Mouse (Mus musculus): ENCODE results near the gene Slc35f2. TPM values are rescaled to one million over a fixed set of nuclear protein-coding genes. Genes with fewer than 3 reads are reported as not detected.

Slc35f2 gene
- 18.1 and 21.2 TPM in 2 replicates for polyA plus RNA-seq (2014; fragmentation: Nextera tagmentation; extraction: Ambion mirVana)

- Histone ChIP-seq H3K9me3 (ENCODE audit: control insufficient read depth, low read length) (0 out of 2 replicates have a peak, but pooled peaks cover 4% of the 10 kb centered on the region), H3K4me1 (replicated peaks; ENCODE audit: control insufficient read depth, insufficient read depth, low read length) (no peaks in the 10 kb centered on the region; the same call in 1 of the 2 replicates), H3K36me3 (replicated peaks; ENCODE audit: control insufficient read depth, insufficient read depth) (no peaks in the 10 kb centered on the region), H3K4me3 (replicated peaks; ENCODE audit: low read length) (peak within 1 kb of the TSS; percentile 60), H3K27ac (no peak within 1 kb of the TSS; the same call in 1 of the 2 replicates), H3K9ac (peak within 1 kb of the TSS; percentile 59), H3K27me3 (ENCODE audit: control insufficient read depth, insufficient read depth, low read length) (peaks cover 27% of the 10 kb centered on the region), H3K4me2 (replicated peaks) (peak within 1 kb of the TSS; percentile 97)
- ATAC-seq (ENCODE audit: low FRiP score) = peak; percentile 82
- under 1% methylated on average over 50 of the region's 50 CpGs for WGBS
- peak; percentile 55 for DNase-seq (ENCODE audit: low spot score)
These were observed at the start of gene Slc35f2 for GRCm38 (mm10) chr9:53771344-53772021. TSS of gene Slc35f2 (plus strand) at chr9:53771538.

DNA sequence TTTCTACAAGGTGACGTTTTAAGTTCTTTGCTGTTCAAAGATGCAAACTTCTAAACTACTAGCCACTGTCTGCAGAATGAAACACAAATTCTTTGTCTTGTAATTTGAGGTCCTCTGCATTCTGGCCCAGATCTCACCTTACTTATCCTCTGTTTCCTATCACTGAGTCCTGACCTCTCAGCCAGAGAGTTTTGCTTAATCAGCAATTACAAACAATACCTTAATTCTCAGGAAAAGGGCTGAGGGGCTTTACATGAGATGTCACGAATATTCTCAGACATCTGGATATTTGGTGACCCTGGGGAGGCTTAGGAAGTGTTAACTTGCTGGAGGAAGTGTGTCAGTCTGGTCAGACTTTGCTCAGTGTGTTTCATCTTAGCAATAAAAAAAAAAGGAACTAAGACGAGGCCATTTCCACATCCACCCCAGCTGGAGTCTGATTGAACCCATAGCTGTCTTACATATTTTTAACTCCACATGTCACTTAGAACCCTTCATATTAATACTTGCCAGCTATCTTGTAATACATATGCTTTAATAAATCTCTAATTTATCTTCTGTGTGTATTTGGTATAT is 30.4 kb upstream of the Slc35f2 start:
- Histone ChIP-seq H3K9me3 (ENCODE audit: control insufficient read depth, low read length) (no peaks in the 10 kb centered on the region), H3K4me2 (replicated peaks) (no peak overlapping the region), H3K36me3 (replicated peaks; ENCODE audit: control insufficient read depth, insufficient read depth) (no peaks in the 10 kb centered on the region), H3K27me3 (ENCODE audit: control insufficient read depth, insufficient read depth, low read length) (no peaks in the 10 kb centered on the region), H3K9ac (no peak overlapping the region), H3K27ac (no peak overlapping the region), H3K4me1 (replicated peaks; ENCODE audit: control insufficient read depth, insufficient read depth, low read length) (no peaks in the 10 kb centered on the region), H3K4me3 (replicated peaks; ENCODE audit: low read length) (no peak overlapping the region)
- ATAC-seq (ENCODE audit: low FRiP score) = no peak
- DNase-seq (ENCODE audit: low spot score) = no peak
- WGBS = 66% methylated on average over 3 of the region's 3 CpGs

GRCm38 (mm10) chr9:53750411-53750810 is 20.9 kb upstream of the Slc35f2 start:
- no peaks in the 10 kb centered on the region for H3K9me3 ChIP-seq (ENCODE audit: control insufficient read depth, low read length)
- ATAC-seq (ENCODE audit: low FRiP score) (no peak), DNase-seq (ENCODE audit: low spot score) (no peak)
- no peak overlapping the region for H3K27ac ChIP-seq
- no peaks in the 10 kb centered on the region for H3K27me3 ChIP-seq (ENCODE audit: control insufficient read depth, insufficient read depth, low read length)
- no peak overlapping the region for H3K9ac ChIP-seq
- H3K4me2 ChIP-seq (replicated peaks) = no peak overlapping the region
- H3K36me3 ChIP-seq (replicated peaks; ENCODE audit: control insufficient read depth, insufficient read depth) = no peaks in the 10 kb centered on the region
- no peaks in the 10 kb centered on the region for H3K4me1 ChIP-seq (replicated peaks; ENCODE audit: control insufficient read depth, insufficient read depth, low read length)
- WGBS = 90% methylated on average over 13 of the region's 13 CpGs
- no peak overlapping the region for H3K4me3 ChIP-seq (replicated peaks; ENCODE audit: low read length)

DNA sequence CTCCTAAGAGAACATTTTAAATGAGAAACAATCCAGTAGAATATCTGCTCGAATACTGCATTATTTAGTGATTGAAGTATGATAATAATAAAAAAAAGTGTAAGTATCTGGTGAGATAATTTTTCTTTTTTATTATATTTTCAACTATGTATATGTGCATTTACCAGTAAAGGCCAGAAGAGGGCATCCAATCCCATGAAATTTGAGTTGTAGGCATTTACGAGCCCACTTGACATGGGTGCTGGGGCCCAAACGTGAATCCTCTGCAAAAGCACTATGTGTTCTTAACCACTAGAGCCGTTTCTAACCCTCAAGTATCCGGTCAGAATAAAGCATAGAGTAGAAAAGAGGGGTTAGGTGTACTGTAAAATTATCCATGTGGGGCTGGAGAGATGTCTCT is 20.4 kb upstream of the Slc35f2 start:
- no peaks in the 10 kb centered on the region for H3K4me1 ChIP-seq (replicated peaks; ENCODE audit: control insufficient read depth, insufficient read depth, low read length)
- H3K9ac ChIP-seq = no peak overlapping the region
- H3K4me3 ChIP-seq (replicated peaks; ENCODE audit: low read length) = no peak overlapping the region
- ATAC-seq (ENCODE audit: low FRiP score) (no peak), DNase-seq (ENCODE audit: low spot score) (no peak)
- no peaks in the 10 kb centered on the region for H3K27me3 ChIP-seq (ENCODE audit: control insufficient read depth, insufficient read depth, low read length)
- no peak overlapping the region for H3K4me2 ChIP-seq (replicated peaks)
- 54% methylated on average over 5 of the region's 5 CpGs for WGBS
- H3K36me3 ChIP-seq (replicated peaks; ENCODE audit: control insufficient read depth, insufficient read depth) = no peaks in the 10 kb centered on the region
- no peak overlapping the region for H3K27ac ChIP-seq
- no peaks in the 10 kb centered on the region for H3K9me3 ChIP-seq (ENCODE audit: control insufficient read depth, low read length)

- no peaks in the 10 kb centered on the region for H3K4me1 ChIP-seq (replicated peaks; ENCODE audit: control insufficient read depth, insufficient read depth, low read length)
- H3K9me3 ChIP-seq (ENCODE audit: control insufficient read depth, low read length) = no peaks in the 10 kb centered on the region
- no peak overlapping the region for H3K9ac ChIP-seq
- no peak overlapping the region for H3K4me3 ChIP-seq (replicated peaks; ENCODE audit: low read length)
- H3K27ac ChIP-seq = no peak overlapping the region
- 0 out of 2 replicates have a peak, but pooled peaks cover 5% of the 10 kb centered on the region for H3K27me3 ChIP-seq (ENCODE audit: control insufficient read depth, insufficient read depth, low read length)
- ATAC-seq (ENCODE audit: low FRiP score) = no peak
- no peak overlapping the region for H3K4me2 ChIP-seq (replicated peaks)
- no peak for DNase-seq (ENCODE audit: low spot score)
- H3K36me3 ChIP-seq (replicated peaks; ENCODE audit: control insufficient read depth, insufficient read depth) = no peaks in the 10 kb centered on the region
These were observed 16.5 kb upstream of the Slc35f2 start for GRCm38 (mm10) chr9:53754801-53755200.

GRCm38 (mm10) chr9:53758142-53758541 is 13.2 kb upstream of the Slc35f2 start:
- no peaks in the 10 kb centered on the region for H3K4me1 ChIP-seq (replicated peaks; ENCODE audit: control insufficient read depth, insufficient read depth, low read length)
- H3K4me2 ChIP-seq (replicated peaks) = no peak overlapping the region
- H3K27me3 ChIP-seq (ENCODE audit: control insufficient read depth, insufficient read depth, low read length) = 0 out of 2 replicates have a peak, but pooled peaks cover 5% of the 10 kb centered on the region
- no peaks in the 10 kb centered on the region for H3K36me3 ChIP-seq (replicated peaks; ENCODE audit: control insufficient read depth, insufficient read depth)
- no peaks in the 10 kb centered on the region for H3K9me3 ChIP-seq (ENCODE audit: control insufficient read depth, low read length)
- WGBS = 96% methylated on average over 2 of the region's 2 CpGs
- ATAC-seq (ENCODE audit: low FRiP score) (no peak), DNase-seq (ENCODE audit: low spot score) (no peak)
- no peak overlapping the region for H3K9ac ChIP-seq
- no peak overlapping the region for H3K27ac ChIP-seq
- no peak overlapping the region for H3K4me3 ChIP-seq (replicated peaks; ENCODE audit: low read length)

DNA sequence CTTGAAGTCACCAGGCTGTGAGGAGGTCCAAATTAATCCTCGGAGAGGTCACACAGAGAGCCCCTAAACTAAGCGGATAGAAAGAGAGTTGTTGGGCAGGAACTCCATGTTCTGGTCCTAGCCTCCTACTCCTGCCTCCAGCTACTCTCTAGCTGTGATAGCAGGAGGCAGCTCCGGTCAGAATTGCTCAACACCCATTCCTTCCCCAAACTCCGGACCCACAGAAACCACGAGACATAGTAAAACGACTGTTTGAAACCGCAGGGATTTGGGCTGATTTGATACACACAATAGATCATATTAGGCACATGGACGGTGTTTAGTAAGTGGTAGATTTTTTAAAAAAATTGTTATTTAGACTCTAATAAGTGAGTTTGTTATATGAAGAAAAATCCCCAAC is 6.6 kb upstream of the Slc35f2 start:
- no peak overlapping the region for H3K27ac ChIP-seq
- H3K36me3 ChIP-seq (replicated peaks; ENCODE audit: control insufficient read depth, insufficient read depth) = no peaks in the 10 kb centered on the region
- H3K4me2 ChIP-seq (replicated peaks) = no peak overlapping the region
- no peak for DNase-seq (ENCODE audit: low spot score)
- H3K27me3 ChIP-seq (ENCODE audit: control insufficient read depth, insufficient read depth, low read length) = no peaks in the 10 kb centered on the region
- 0 out of 2 replicates have a peak, but pooled peaks cover 4% of the 10 kb centered on the region for H3K9me3 ChIP-seq (ENCODE audit: control insufficient read depth, low read length)
- 87% methylated on average over 8 of the region's 8 CpGs for WGBS
- no peaks in the 10 kb centered on the region for H3K4me1 ChIP-seq (replicated peaks; ENCODE audit: control insufficient read depth, insufficient read depth, low read length)
- no peak overlapping the region for H3K4me3 ChIP-seq (replicated peaks; ENCODE audit: low read length)
- no peak overlapping the region for H3K9ac ChIP-seq
- ATAC-seq (ENCODE audit: low FRiP score) = no peak

DNA sequence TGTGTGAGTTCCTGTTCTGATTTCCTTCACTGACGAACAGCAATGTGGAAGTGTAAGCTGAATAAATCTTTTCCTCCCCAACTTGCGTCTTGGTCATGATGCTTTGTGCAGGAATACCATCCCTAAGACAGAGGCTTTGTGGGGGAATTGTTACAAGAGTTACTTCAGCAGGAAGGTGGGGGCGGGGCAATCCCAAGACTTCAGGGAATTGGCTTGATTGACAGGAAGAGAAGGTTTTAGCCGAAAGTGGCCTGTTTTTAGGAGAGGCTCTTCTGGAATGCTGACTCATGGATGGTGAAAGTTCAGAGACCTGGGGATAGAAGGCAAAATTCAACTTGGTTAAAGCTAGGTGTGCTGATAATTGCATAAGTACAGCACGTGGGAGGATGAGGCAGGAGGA is 2.9 kb upstream of the Slc35f2 start:
- no peak overlapping the region for H3K4me3 ChIP-seq (replicated peaks; ENCODE audit: low read length)
- H3K4me1 ChIP-seq (replicated peaks; ENCODE audit: control insufficient read depth, insufficient read depth, low read length) = no peaks in the 10 kb centered on the region; the same call in 1 of the 2 replicates
- DNase-seq (ENCODE audit: low spot score) (no peak), ATAC-seq (ENCODE audit: low FRiP score) (no peak)
- no peak overlapping the region for H3K27ac ChIP-seq
- WGBS = 86% methylated on average over 5 of the region's 5 CpGs
- no peak overlapping the region for H3K4me2 ChIP-seq (replicated peaks)
- no peak overlapping the region for H3K9ac ChIP-seq
- peaks cover 25% of the 10 kb centered on the region for H3K27me3 ChIP-seq (ENCODE audit: control insufficient read depth, insufficient read depth, low read length)
- no peaks in the 10 kb centered on the region for H3K36me3 ChIP-seq (replicated peaks; ENCODE audit: control insufficient read depth, insufficient read depth)
- 0 out of 2 replicates have a peak, but pooled peaks cover 4% of the 10 kb centered on the region for H3K9me3 ChIP-seq (ENCODE audit: control insufficient read depth, low read length)

DNA sequence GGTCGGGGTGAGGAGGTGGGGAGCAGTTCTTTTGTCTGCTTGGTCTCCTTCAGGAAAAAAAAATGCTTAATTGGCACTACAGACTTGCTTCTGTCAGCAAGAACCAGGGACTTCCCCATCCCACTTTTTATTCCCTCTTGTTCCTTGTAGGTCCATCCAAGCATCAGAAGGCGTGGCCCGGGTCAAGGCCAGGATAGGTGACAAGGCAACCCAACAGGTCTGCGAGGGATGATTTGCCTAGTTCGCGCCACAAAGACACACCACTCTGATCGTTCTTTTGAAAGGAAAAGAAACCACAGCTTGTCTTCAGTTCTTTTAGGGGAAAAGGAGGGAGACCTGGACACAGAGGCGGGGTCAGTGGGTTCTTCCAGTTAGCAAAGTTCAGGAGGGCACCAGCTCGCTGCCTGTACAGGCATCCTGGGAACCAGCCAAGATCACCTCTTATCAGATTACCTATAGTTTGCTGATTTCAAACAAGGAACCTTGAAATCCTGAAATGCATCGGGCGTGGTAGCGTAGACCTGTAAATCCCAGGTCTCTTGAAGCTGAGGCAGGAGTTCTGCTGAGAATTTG is 481 bp upstream of the Slc35f2 start:
- H3K9ac ChIP-seq = peak overlapping the region; percentile 59; the same call in 1 of the 2 replicates
- 44% methylated on average over 12 of the region's 12 CpGs for WGBS
- ATAC-seq (ENCODE audit: low FRiP score) = no peak

More for the DNA sequence above, 481 bp upstream of the Slc35f2 start:
- Histone ChIP-seq H3K27me3 (ENCODE audit: control insufficient read depth, insufficient read depth, low read length) (peaks cover 27% of the 10 kb centered on the region), H3K4me1 (replicated peaks; ENCODE audit: control insufficient read depth, insufficient read depth, low read length) (no peaks in the 10 kb centered on the region; the same call in 1 of the 2 replicates), H3K36me3 (replicated peaks; ENCODE audit: control insufficient read depth, insufficient read depth) (no peaks in the 10 kb centered on the region), H3K9me3 (ENCODE audit: control insufficient read depth, low read length) (0 out of 2 replicates have a peak, but pooled peaks cover 4% of the 10 kb centered on the region), H3K4me2 (replicated peaks) (peak overlapping the region; percentile 97), H3K4me3 (replicated peaks; ENCODE audit: low read length) (peak overlapping the region; percentile 60), H3K27ac (no peak overlapping the region)
- no peak for DNase-seq (ENCODE audit: low spot score)

Data from hindbrain, embryonic 14.5 days (tissue).